Mouse (Mus musculus) thymus, postnatal 4 days (tissue): Measurements from ENCODE around the gene Fam78a.

Experiments used
- DNase-seq: peaks from one replicate; pipeline ENCODE4 v3.0.0; 2021

Fam78a gene

DNA sequence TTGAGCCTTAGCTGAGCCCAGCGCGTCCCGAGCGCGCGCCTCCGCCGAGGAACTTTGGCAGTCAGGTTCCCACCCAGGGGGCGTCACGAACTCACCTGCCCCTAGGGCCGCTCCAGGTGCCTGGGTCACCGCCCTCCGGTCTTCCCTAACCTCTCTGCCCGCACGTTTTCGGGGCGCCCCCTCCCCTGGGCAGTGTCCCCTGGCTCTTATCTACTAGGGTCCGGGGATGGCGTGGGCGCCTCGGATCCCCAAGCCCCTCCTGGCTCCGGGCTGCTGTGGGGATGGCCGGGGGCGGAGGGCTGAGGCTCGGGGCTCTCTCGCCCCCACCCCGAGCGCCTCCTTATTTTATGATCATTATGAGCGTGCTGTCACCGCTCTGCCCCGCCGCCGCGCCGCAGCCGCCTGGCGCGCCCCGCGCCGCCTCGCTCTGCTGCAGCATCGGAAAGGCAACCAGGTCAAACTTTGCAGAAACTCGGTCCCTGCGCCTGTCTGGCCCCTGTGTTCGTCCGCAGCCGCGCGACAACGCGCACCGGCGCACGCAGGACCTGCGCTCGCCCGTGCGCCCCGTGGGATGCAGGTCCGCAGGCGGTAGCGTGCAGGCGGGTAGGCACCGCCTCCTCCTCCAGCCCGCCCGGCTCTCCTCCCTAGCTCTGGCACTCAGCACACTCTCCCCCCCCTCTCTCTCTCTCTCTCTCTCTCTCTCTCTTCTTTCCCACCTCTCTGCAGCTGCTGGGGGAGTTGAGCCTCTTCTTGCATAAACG lies at the start of gene Fam78a:
Fam78a (minus strand) TSS at position 747 of the 761 bp plus-strand sequence.
- DNase-seq = peak; percentile 82

- DNase-seq = peak; percentile 97
These were observed 49.4 kb upstream of the Fam78a start for GRCm38 (mm10) chr2:32134039-32134438.

GRCm38 (mm10) chr2:32132567-32132992 lies 47.9 kb upstream of the Fam78a start:
- peak; percentile 77 for DNase-seq

DNA sequence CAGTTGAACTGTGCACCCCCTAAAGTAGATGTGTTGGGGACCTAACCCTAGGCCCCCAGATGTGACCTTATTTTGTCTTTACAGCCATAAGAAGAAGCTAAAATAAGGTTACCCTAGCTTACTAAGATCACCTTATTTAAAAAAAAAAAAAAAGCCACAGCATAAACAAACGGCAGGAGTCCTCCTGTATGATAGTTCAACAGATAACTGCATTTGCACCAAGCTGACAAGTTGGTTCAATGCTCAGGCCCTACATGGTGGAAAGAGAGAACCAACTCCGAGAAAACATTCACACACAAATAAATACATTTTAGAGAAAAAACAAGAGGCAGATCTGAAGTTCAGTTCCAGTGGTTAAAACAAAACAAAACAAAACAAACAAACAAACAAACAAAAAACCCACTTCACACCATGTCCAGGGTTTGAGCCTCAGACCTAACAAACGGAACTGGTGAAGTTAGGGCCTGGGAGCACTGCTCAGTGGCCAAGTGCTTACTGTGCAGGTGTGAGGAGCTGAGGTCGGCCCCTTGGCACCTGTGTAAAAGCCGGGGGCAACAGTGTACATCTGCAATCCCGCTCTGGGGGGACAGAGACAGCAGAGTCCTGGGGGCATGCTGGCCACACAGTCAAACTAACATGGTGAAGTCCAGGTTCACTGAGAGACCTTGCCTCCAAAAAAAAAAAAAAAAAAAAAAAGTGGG lies 47.4 kb upstream of the Fam78a start:
- peak; percentile 57 for DNase-seq

- DNase-seq = peak; percentile 39
These were observed 46.7 kb upstream of the Fam78a start for GRCm38 (mm10) chr2:32131205-32131834.

DNA sequence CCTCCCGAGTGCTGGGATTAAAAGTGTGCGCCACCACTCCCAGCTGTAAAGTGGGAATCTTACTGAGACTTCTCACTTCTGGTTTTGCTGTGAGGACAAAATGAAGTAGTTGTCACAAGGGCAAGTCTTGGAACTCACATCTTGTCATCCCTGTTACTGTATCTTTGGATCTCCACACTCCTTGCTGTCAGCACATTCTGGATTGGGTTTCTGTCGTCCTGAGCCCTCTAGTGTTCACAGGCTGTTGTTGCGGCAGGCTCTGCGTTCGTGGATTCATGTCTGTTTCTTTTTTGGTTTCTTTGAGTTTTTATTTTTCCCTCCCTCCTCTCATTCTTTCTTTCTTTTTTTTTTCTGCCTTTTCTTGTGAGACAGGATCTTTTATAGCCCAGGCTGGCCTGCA lies 45.8 kb upstream of the Fam78a start:
- peak; percentile 78 for DNase-seq

GRCm38 (mm10) chr2:32129383-32130074 lies 44.9 kb upstream of the Fam78a start:
- DNase-seq = no peak

- no peak for DNase-seq
These were observed 43.8 kb upstream of the Fam78a start for GRCm38 (mm10) chr2:32128536-32128841.

DNA sequence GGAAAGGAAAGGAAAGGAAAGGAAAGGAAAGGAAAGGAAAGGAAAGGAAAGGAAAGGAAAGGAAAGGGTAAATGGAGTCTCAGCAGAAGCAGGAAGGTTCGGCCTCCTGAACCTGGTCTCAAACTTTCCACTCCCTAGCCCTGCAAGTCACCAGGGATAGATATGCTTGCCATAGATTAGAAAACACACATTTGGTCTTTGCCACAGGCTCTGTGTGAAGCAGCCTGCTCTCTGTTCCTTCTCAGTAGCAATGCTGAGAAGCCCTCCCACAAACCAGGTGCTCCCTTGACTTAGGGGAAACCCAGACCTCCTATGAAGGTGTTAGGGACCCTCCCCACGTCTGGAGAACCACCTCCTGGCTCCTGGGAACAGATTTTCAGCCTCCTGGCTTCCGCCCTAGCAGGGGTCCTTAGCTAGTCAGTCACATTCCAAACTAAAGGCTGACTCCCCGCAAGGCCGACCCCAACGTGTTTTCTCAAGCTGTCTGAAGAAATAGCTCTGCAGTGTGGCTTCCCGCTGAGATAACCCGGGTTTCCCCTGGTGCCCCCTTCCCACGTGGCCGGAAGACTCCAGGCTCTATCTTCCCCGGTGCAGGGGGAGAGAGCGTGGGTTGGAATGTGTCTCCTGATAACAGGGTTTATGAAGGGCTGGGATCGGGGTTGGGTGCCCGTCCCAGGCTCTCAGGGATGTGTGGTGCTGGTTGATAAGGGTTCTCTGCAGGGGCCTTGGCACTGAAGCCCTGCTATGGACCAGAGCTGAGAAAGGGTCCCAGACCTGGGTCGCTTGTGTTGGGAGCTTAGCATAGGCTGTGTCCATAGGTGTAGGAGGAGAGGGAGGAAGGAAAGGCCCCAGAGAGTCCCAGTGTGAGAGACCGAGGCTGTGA lies 43.2 kb upstream of the Fam78a start:
- peak; percentile 50 for DNase-seq

GRCm38 (mm10) chr2:32121785-32122184 lies 37.1 kb upstream of the Fam78a start:
- DNase-seq = no peak

DNA sequence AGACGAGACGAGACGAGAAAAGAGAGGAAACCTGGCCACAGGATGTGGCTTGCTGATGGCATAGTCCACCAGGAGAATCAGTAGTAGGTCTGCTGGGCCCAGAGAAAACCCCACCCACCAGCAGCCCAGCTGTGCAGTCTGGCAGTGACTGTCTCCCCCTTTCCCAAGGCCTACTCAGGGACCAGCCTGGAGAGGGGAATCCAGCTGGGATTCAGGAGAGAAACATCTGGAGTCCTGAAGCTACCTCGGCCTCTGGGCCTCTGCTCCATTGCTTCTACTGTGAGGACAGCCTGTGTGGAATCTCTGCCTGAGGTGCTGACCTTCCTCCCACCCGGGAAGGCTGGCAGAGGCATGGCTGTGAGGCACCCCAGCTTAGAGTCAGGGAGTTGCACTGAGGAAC lies 36.5 kb upstream of the Fam78a start:
- peak; percentile 55 for DNase-seq

DNA sequence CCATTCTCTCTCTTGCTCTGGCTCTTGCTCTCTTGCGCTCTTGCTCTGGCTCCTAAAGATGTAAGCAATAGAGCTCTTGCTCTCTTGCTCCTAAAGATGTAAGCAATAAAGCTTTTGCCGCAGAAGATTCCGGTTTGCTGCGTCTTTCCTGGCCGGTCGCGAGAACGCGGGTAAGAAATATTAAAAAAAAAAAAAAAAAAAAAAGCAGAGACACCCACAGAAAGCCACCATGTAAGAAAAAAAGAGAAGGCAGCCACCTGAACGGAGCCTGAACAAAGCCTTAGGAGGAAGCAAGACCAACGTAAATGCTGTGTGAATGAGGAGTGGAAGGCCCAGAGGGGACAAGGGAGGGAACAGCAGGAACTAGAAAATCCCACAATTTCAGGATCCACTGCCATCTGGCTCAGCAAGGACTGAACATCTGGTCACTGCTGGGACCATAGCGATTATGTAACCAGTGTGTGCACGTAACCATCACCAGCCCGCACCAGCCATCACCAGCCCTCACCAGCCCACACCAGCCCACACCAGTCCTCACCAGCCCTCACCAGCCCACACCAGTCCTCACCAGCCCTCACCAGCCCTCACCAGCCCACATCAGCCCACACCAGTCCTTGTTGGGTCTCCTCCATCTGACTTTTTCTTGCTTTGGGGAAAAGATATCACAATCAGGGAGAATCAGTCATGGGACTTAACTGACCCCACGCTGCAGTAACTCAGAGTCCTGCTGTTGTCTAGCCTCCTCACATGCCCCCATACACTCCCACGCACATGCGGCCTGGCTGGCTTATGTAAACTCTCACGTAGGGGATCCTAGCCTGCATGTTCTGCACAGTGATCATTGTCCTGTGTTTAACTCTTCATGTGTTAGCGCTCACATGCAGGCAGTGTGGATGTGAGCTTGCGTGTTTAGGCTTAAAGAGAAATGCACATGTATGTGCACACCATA lies 35.4 kb upstream of the Fam78a start:
- no peak for DNase-seq

GRCm38 (mm10) chr2:32115851-32116268 lies 31.2 kb upstream of the Fam78a start:
- no peak for DNase-seq

DNA sequence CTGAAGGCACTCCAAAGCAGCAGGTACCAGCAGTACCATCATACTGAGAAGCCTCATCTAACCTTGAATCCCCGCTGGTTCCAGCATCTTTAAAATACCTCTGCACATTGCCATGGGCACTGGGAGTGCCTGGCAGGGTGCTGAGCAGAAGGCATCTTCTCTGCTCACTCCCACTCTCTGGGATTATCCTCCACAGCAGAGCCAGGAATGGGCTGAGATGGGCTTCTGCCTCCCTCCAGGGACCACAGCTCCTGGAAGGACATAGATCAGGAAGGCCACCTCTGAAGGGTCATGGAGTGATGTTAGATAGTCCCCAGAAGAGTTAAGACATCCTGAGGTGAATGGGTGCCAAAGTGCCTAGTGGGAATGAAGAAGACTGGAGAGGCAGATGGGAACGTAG lies 27.9 kb upstream of the Fam78a start:
- DNase-seq = no peak

- DNase-seq = no peak
These were observed 26.6 kb upstream of the Fam78a start for GRCm38 (mm10) chr2:32111268-32111667.

DNA sequence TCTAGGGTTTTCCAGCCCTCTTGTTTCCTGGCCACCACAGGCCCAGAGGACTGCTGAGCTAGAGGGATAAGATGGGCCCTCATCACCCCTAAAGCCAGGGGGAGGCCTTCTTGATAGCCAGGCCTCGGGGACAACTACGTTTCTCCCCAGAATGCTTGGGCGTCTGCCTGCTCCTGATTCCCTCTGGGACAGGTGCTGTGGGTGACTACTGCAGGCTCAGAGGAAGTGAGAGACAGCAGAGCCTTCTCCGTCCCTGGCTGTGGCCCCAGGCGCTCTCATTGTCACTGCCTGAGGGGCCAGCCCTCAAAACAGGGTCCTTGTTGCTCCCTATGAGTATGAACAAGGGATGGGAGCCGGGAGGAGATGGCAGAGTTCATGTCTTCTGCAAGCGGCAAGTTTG lies 21.3 kb upstream of the Fam78a start:
- DNase-seq = no peak

DNA sequence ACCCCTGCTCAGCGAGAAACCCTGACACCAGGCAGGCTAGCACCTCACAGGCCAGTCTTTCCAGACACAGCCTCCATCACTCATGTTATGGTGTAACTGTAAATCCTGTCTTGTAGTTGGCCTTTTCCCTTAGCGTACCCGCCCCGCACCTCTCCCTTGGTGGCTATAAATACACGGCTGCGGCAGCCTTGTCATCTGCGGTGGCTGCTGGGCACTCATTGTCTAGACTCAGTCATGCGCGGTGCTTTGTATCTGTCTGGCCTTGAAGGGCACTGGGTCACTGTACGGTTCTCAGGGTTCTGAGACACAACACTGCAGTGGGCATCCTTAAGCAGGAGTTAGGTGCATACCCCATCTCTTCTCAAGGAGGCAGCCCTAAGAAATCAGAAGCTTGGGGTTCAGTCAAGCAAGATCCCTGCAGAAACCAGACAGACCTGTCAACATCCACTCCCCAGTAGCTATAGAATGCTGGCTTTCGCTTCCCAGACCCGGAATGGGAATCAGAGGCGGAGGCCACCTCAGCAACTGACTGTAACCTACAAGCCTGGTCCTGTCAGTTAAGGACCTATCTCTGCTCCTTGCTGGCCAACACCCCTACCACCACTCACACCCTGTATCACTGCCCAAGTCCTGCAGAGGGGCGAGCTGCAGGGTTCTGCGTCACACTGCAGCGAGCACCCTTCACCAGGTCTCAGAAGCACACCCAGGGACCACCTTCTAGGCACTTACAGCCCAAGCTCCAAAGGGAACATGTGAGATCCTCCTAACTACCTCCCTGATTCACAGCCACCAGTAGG lies 20.7 kb upstream of the Fam78a start:
- peak; percentile 8 for DNase-seq

DNA sequence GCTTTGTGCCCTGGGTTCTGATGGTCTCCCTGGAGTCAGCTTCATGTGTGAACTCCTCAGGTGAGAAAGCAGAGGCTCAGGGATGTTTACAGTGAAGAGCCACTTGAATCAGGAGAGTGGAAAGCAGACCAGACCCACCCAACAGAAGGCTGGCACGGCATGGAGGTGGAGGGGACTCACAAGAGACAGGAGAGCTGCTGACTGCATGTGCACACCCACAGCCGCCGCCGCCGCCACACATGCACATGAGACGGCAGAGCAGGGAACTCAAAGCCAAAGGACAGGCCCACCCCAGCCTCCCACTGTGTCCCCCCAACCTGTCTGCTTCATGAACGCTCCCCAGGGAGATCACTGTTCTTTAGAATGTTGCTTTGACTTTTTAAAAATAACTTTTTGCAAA lies 19.5 kb upstream of the Fam78a start:
- peak; percentile 12 for DNase-seq

DNA sequence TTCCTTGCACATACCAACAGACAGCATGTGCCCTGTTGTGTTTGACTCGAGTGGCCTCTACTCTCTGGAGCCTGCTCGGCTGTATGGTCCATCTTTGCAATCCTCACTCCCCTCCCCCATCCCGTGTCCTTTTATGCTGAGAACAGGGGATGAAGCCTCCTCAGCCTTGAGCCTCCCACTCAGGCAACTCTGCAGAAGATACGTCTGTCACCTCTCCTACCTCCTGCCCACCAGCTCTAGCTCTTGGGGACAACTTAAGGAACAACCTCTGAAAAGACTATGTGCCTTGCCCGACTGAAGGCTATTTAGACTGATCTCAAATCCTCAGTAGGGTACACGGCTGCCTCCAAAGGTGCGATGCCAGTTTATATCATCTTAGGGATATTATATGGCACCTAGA lies 18.9 kb upstream of the Fam78a start:
- DNase-seq = no peak

DNA sequence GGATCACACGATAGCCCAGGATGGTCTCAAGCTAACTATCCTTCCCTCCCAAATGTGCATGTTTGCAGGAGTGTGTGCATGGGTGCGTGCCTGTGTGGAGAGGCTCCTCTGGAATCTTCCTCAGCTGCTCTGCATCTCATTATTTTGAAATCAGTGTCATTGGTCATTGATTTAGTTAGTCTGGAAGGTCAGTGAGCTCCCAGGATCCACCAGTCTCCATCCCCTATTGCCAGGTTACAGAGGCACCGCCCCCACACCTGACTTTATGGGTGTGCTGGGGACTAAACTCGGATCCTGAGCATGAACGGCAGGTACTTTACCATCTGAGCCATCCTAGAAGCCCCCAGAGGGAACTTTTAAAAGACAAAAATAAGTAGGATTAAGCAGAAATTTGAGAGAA lies 18.3 kb upstream of the Fam78a start:
- DNase-seq = no peak

DNA sequence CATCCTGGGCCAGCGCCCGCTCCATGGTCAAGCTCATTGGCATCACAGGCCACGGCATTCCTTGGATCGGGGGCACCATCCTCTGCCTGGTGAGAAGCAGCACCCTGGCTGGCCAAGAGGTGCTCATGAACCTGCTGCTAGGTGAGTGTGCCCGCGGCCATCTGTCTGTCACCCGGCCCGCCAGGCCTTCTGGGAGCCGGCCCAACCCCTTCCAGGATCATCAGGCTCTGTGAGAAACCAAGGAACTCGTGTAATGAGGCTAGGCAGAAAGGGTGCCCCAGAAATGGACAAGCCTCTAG lies 11.4 kb upstream of the Fam78a start:
- no peak for DNase-seq
